Mouse (Mus musculus) neural tube, embryonic 11.5 days (tissue): Measurements from ENCODE around the gene Fam181a. TPM values are rescaled to one million over a fixed set of nuclear protein-coding genes. Genes with fewer than 3 reads are reported as not detected.

Experiments
- ATAC-seq: fragments of 200-750 bp; cut with Nextera tagmentation; 2 replicates; pipeline ENCODE4 v1.8.0; 2017; ENCODE audit warnings: moderate number of reproducible peaks, mild to moderate bottlenecking, moderate TSS enrichment, moderate library complexity; ENCODE audit not compliant: insufficient read depth, low FRiP score, low TSS enrichment
- DNase-seq: peaks from one replicate; pipeline ENCODE4 v3.0.0-alpha.2; 2015; ENCODE audit warnings: low spot score
- H3K27ac ChIP-seq: fragments of 300-500 bp; sonication (generic); 2 replicates; pipeline ENCODE4 v1.5.1; 2014; ENCODE audit warnings: low read depth, mild to moderate bottlenecking, low read length
- H3K27me3 ChIP-seq: fragments of 300-500 bp; sonication (generic); 2 replicates; pipeline ENCODE4 v1.6.1; 2014; ENCODE audit warnings: mild to moderate bottlenecking, low read length, mixed read lengths; ENCODE audit not compliant: control insufficient read depth, insufficient read depth
- H3K36me3 ChIP-seq: fragments of 300-500 bp; sonication (generic); 2 replicates; pipeline ENCODE4 v1.6.1; 2014; ENCODE audit warnings: mild to moderate bottlenecking, low read length, moderate library complexity, mixed read lengths; ENCODE audit not compliant: control insufficient read depth, insufficient read depth
- H3K4me1 ChIP-seq: fragments of 300-500 bp; sonication (generic); 2 replicates; pipeline ENCODE4 v1.6.1; 2014; ENCODE audit warnings: low read length, mixed read lengths; ENCODE audit not compliant: control insufficient read depth, insufficient read depth
- H3K4me2 ChIP-seq: fragments of 300-500 bp; sonication (generic); 2 replicates; pipeline ENCODE4 v1.6.1; 2014; ENCODE audit warnings: low read depth, mild to moderate bottlenecking, moderate library complexity
- H3K4me3 ChIP-seq: fragments of 300-500 bp; sonication (generic); 2 replicates; pipeline ENCODE4 v1.5.1; 2014; ENCODE audit warnings: low read depth, low read length
- H3K9ac ChIP-seq: fragments of 300-500 bp; sonication (generic); 2 replicates; pipeline ENCODE4 v1.6.1; 2014; ENCODE audit warnings: mild to moderate bottlenecking, low read length
- H3K9me3 ChIP-seq: fragments of 300-500 bp; sonication (generic); 2 replicates; pipeline ENCODE4 v1.6.1; 2016; ENCODE audit warnings: low read length; ENCODE audit not compliant: control insufficient read depth
- WGBS: fragments of 180-500 bp; shearing (Covaris S2); extraction: QIAGEN DNeasy Blood & Tissue Kit; methylation state at CpG from one replicate; pipeline ENCODE4 v1.1.7; 2014; 5-methylcytosine and 5-hydroxymethylcytosine counted together
- polyA plus RNA-seq: library from polyadenylated mRNA; unstranded; fragments of >200 nt; fragmentation: Nextera tagmentation; extraction: Ambion mirVana; gene quantifications from 2 replicates; pipeline ENCODE4 v1.2.1, GENCODE M21; 2014

Fam181a gene
- polyA plus RNA-seq, 1 experiment from 2014 or later, result 24.2 TPM

DNA sequence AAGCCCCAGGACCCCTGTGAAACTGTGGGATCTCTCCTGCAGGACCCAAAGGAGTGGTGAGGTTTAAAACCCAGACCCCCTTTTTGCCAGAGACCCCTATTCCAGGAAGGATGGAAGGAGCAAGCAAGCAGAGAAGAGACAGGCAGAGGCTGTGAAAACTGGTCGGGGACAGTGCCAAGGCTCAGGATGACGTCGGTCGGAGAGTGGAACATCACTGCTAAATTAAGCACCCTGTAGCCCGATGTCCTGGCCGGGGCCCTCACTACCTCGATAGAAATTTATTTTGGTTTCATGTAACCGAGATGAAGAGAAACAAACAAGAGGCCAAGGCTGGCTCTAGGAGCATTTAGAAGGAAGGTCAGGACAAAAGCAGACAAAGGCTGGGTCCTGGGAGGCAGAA lies 47.4 kb downstream of the Fam181a start:
- no peak overlapping the region for H3K4me2 ChIP-seq
- H3K27ac ChIP-seq, result no peak overlapping the region
- H3K4me3 ChIP-seq, result no peak overlapping the region
- H3K36me3 ChIP-seq, result no peaks in the 10 kb centered on the region
- no peak for ATAC-seq
- no peak overlapping the region for H3K9ac ChIP-seq
- no peaks in the 10 kb centered on the region for H3K9me3 ChIP-seq
- no peaks in the 10 kb centered on the region for H3K27me3 ChIP-seq
- no peak for DNase-seq
- WGBS, result 84% methylated on average over 8 of the region's 8 CpGs
- no peaks in the 10 kb centered on the region for H3K4me1 ChIP-seq

DNA sequence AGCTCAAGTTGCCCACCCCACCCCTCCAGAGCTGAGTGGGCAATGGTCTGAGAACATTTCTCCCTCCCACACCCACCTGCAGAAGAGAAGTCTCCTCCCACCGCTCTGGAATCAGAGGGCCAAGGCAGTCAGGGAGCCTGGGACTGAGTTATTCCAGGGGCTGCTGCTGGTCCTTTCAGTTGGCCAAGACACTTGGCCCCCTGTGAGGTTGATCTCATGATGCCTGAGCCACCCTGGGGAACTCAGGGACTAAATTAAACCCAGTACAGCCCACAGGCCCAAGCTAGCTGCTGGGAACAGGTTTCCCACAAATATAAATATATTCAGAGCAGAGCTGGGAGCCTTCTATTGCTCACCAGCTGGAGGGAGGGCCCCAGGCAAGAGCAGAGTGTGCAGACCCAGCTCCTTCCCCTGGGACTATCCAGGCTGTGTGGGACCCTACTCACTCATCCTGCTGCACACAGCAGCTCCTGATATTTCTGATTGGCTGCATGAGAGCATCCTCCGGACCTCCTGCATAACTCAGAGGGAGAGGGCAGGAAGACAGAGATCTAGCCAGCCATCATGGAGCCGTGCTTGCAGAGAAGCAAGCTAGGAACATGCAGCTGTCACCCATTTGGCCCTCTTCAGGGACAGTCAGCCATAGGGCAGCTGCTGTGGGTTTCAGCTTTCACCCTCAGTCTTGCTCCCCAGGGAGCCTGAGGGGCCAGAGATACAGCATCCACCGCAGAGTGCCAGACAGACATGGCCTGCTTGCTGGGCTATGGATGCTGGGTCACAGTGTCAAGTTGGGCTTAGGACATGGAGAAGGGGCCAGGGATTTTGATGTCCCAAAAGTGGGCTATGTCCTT lies 48.4 kb downstream of the Fam181a start:
- no peak overlapping the region for H3K27ac ChIP-seq
- DNase-seq, result no peak
- no peak overlapping the region for H3K9ac ChIP-seq
- H3K4me1 ChIP-seq, result no peaks in the 10 kb centered on the region
- WGBS, result 64% methylated on average over 4 of the region's 4 CpGs
- no peak overlapping the region for H3K4me3 ChIP-seq
- no peak overlapping the region for H3K4me2 ChIP-seq
- no peaks in the 10 kb centered on the region for H3K9me3 ChIP-seq
- no peaks in the 10 kb centered on the region for H3K36me3 ChIP-seq
- ATAC-seq, result no peak
- no peaks in the 10 kb centered on the region for H3K27me3 ChIP-seq

DNA sequence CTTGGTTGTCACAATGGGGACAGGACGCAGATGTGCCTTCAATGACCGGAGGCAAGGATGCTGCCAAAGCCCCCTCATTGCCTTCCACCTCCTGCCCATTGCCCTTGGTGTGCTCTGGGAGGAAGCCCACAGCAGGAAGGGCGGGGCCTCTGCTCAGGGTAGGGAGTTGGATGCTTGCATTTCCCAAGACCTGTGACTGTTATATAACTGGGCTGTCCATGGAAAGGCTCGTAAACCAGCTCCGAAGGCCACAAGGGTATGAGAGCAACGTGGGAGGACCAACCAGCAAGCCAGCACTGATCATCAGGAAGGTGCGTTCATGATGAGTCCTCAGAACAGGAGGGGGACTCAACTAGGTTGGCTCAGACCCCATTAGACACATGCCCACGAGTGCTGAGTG lies 50.0 kb downstream of the Fam181a start:
- Histone ChIP-seq H3K9ac (no peak overlapping the region), H3K9me3 (no peaks in the 10 kb centered on the region), H3K4me2 (no peak overlapping the region), H3K4me1 (no peaks in the 10 kb centered on the region), H3K27me3 (no peaks in the 10 kb centered on the region), H3K27ac (no peak overlapping the region), H3K4me3 (no peak overlapping the region), H3K36me3 (no peaks in the 10 kb centered on the region)
- no peak for ATAC-seq
- DNase-seq, result no peak
- 83% methylated on average over 8 of the region's 8 CpGs for WGBS

DNA sequence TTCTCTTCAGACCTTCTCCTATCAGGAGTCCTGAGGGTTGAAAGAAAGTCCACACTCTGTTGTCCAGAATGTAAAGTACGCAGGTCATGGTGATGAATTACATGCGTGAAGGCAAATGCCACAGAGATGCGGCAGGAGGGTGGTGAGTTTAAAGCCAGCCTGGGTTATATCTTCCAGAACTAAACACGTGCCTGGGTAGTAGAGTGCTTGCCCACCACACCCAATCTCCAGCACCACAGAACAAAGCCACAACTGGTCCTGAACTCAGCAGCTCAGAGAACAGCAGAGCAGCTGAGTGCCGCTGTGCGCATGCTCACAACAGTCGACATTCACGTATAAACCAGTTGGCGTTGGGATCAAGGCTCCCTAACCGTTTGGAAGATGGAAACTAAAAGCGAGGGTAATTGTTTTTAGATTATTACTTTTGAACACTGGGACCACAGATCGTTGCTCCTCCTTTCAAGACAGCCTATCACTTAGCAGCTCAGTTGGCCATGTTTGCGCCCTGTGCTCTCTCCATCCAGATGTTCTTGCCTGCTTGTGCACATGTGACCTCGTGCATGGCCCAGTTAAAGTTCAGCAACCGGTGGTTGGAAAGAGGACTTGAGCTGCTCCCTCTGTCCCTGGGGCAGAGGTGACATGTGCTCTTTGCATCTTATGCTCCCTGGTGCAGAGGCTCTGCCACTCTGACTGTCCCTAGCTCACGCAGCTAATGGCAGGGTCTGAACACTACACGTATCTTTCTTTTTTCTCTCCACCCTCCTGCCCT lies 50.9 kb downstream of the Fam181a start:
- 86% methylated on average over 17 of the region's 17 CpGs for WGBS
- no peak overlapping the region for H3K4me3 ChIP-seq
- H3K27ac ChIP-seq, result no peak overlapping the region
- H3K36me3 ChIP-seq, result no peaks in the 10 kb centered on the region
- H3K9ac ChIP-seq, result no peak overlapping the region
- H3K4me1 ChIP-seq, result no peaks in the 10 kb centered on the region
- ATAC-seq (no peak), DNase-seq (no peak)
- no peaks in the 10 kb centered on the region for H3K27me3 ChIP-seq
- H3K9me3 ChIP-seq, result no peaks in the 10 kb centered on the region
- no peak overlapping the region for H3K4me2 ChIP-seq

DNA sequence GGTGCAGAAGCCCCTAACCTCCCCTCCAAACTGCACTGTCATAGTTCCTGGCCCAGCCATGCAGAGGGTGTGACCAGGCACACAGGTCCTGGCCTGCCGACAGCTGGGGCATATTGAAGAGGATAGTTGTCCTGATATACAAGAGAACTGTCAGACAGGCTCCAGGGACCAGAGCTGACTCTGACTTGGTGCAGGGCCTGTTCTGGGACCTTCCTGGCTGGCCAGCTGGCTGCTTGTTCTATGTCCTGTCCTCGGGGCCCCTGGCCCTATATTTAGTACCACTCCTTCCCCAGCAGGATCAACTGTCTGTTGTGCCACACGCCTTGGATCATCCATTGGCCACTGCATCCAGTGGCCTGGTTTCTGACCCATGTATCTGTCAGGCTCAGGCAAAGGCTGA lies 51.6 kb downstream of the Fam181a start:
- Histone ChIP-seq H3K27me3 (no peaks in the 10 kb centered on the region), H3K36me3 (no peaks in the 10 kb centered on the region)
- DNase-seq, result no peak

More for the DNA sequence above, 51.6 kb downstream of the Fam181a start:
- Histone ChIP-seq H3K27ac (no peak overlapping the region), H3K4me2 (no peak overlapping the region), H3K9ac (no peak overlapping the region), H3K4me3 (no peak overlapping the region), H3K9me3 (no peaks in the 10 kb centered on the region), H3K4me1 (no peaks in the 10 kb centered on the region)
- 79% methylated on average over 3 of the region's 3 CpGs for WGBS
- ATAC-seq, result no peak

Other genes with a start within 250 kb of the Fam181a start
- 1.9 and 2.0 TPM in 2 replicates for gene Prima1, start 68.8 kb upstream of the Fam181a start, polyA plus RNA-seq
- gene Asb2, start 45.0 kb downstream of the Fam181a start, polyA plus RNA-seq, result 2.9 and 3.4 TPM in 2 replicates
- gene Otub2, start 77.7 kb downstream of the Fam181a start, polyA plus RNA-seq, result 19.2 and 20.3 TPM in 2 replicates
- gene 9330161L09Rik, start 96.8 kb downstream of the Fam181a start, polyA plus RNA-seq, result 1.2 and 1.3 TPM in 2 replicates
- gene Ddx24, start 114.9 kb downstream of the Fam181a start, polyA plus RNA-seq, result 111 and 118 TPM in 2 replicates
- gene Ifi27, start 123.2 kb downstream of the Fam181a start, polyA plus RNA-seq, result 1.8 and 2.0 TPM in 2 replicates
- 1.4 TPM in 2 replicates for gene Ifi27l2a, start 132.7 kb downstream of the Fam181a start, polyA plus RNA-seq
- gene Ifi27l2b, start 146.2 kb downstream of the Fam181a start, polyA plus RNA-seq, result not detected in 2 replicates
- gene Ppp4r4, start 221.3 kb downstream of the Fam181a start, polyA plus RNA-seq, result 2.6 and 2.7 TPM in 2 replicates